Mouse (Mus musculus) spleen, adult 2 months (tissue): ENCODE measurements around the gene Esrra. TPM values are rescaled to one million over a fixed set of nuclear protein-coding genes. Genes with fewer than 3 reads are reported as not detected.

ENCODE experiments used
- DNase-seq, 2 experiments: peaks; one replicate each; pipeline versions ENCODE4 v3.0.0 to v3.0.0-alpha.2; 2012 to 2021; ENCODE audit warnings: low spot score in 2 of 2, low read depth in 1 of 2
- H3K27ac ChIP-seq: fragments of 200-500 bp; 2 replicates; pipeline ENCODE4 v1.5.1; 2012; ENCODE audit warnings: low read length, inconsistent platforms; ENCODE audit not compliant: insufficient read depth
- H3K27me3 ChIP-seq: fragments of 200-500 bp; 2 replicates; pipeline ENCODE4 v1.6.1; 2012; ENCODE audit warnings: mild to moderate bottlenecking, moderate library complexity, low read length, inconsistent platforms; ENCODE audit not compliant: control insufficient read depth, insufficient read depth
- H3K36me3 ChIP-seq: fragments of 200-500 bp; 2 replicates; pipeline ENCODE4 v1.6.1; 2012; ENCODE audit warnings: mild to moderate bottlenecking, low read length, inconsistent platforms; ENCODE audit not compliant: control insufficient read depth, insufficient read depth
- H3K4me1 ChIP-seq: fragments of 200-500 bp; 2 replicates; pipeline ENCODE4 v1.6.1; 2011; ENCODE audit warnings: inconsistent platforms; ENCODE audit not compliant: control insufficient read depth, insufficient read depth, insufficient read length
- H3K4me3 ChIP-seq: fragments of 200-500 bp; 2 replicates; pipeline ENCODE4 v1.5.1; 2011; ENCODE audit warnings: mild to moderate bottlenecking, inconsistent platforms; ENCODE audit not compliant: insufficient read depth, insufficient read length; ENCODE audit errors: extremely low read depth
- CTCF ChIP-seq: fragments of 200-500 bp; IDR thresholded peaks from 2 replicates; pipeline ENCODE4 v1.5.1; 2011; ENCODE audit warnings: mild to moderate bottlenecking, inconsistent platforms; ENCODE audit not compliant: insufficient read depth, insufficient read length, insufficient replicate concordance; ENCODE audit errors: extremely low read depth
- POLR2A ChIP-seq: fragments of 200-500 bp; IDR thresholded peaks from 2 replicates; pipeline ENCODE4 v1.6.1; 2011; ENCODE audit warnings: low read depth, low read length, inconsistent platforms
- WGBS: fragments of 180-500 bp; shearing (Covaris S2); methylation state at CpG from one replicate; pipeline ENCODE4 v1.1.7; 2018; 5-methylcytosine and 5-hydroxymethylcytosine counted together
- polyA plus RNA-seq: library from polyadenylated mRNA; depleted of rRNA; stranded (reverse); fragments of >200 nt; gene quantifications from 2 replicates; pipeline ENCODE4 v1.2.3, GENCODE M21; 2012

The Esrra gene
- polyA plus RNA-seq, 1 experiment, result 48.4 TPM

- TF ChIP-seq CTCF, result no peak
- TF ChIP-seq POLR2A, result no peak
- peaks cover 7% of the 10 kb centered on the region for H3K36me3 ChIP-seq
- no peak overlapping the region for H3K27ac ChIP-seq
- 85% methylated on average over 7 of the region's 7 CpGs for WGBS
- H3K27me3 ChIP-seq, result no peaks in the 10 kb centered on the region
- no peak overlapping the region for H3K4me3 ChIP-seq
- H3K4me1 ChIP-seq, result peaks cover 11% of the 10 kb centered on the region; the same call in 1 of the 2 replicates
- DNase-seq, result no peak
Observed at GRCm38 (mm10) chr19:6955424-6955823, 33.8 kb upstream of the Esrra start.

GRCm38 (mm10) chr19:6954046-6954445, 32.4 kb upstream of the Esrra start:
- Histone ChIP-seq H3K27ac (no peak overlapping the region), H3K27me3 (no peaks in the 10 kb centered on the region), H3K36me3 (peaks cover 5% of the 10 kb centered on the region), H3K4me1 (peaks cover 11% of the 10 kb centered on the region; the same call in 1 of the 2 replicates), H3K4me3 (no peak overlapping the region)
- 69% methylated on average over 9 of the region's 9 CpGs for WGBS
- TF ChIP-seq CTCF (no peak), POLR2A (no peak)
- peak in 1 of 2 experiments; percentile 29 for DNase-seq

GRCm38 (mm10) chr19:6952712-6953037, 31.1 kb upstream of the Esrra start:
- Histone ChIP-seq H3K4me3 (peak overlapping the region; percentile 86; the same call in 1 of the 2 replicates), H3K27ac (peak overlapping the region; percentile 77), H3K27me3 (no peaks in the 10 kb centered on the region), H3K4me1 (peaks cover 11% of the 10 kb centered on the region; the same call in 1 of the 2 replicates), H3K36me3 (peaks cover 3% of the 10 kb centered on the region; the same call in 1 of the 2 replicates)
- no peak for TF ChIP-seq CTCF
- WGBS, result 26% methylated on average over 3 of the region's 3 CpGs
- no peak for DNase-seq

GRCm38 (mm10) chr19:6951994-6952711, 30.5 kb upstream of the Esrra start:
- Histone ChIP-seq H3K36me3 (peaks cover 3% of the 10 kb centered on the region; the same call in 1 of the 2 replicates), H3K4me1 (peaks cover 11% of the 10 kb centered on the region; the same call in 1 of the 2 replicates), H3K27me3 (no peaks in the 10 kb centered on the region), H3K4me3 (peak overlapping the region; percentile 86), H3K27ac (peak overlapping the region; percentile 77)
- WGBS, result 7% methylated on average over 31 of the region's 31 CpGs
- DNase-seq, result peak in 1 of 2 experiments; percentile 46
- TF ChIP-seq POLR2A, result no peak
- no peak for TF ChIP-seq CTCF

- Histone ChIP-seq H3K27me3 (no peaks in the 10 kb centered on the region), H3K36me3 (peaks cover 3% of the 10 kb centered on the region; the same call in 1 of the 2 replicates), H3K27ac (peak overlapping the region; percentile 77), H3K4me3 (peak overlapping the region; percentile 86), H3K4me1 (peaks cover 11% of the 10 kb centered on the region; the same call in 1 of the 2 replicates)
- WGBS, result under 1% methylated on average over 35 of the region's 35 CpGs
- DNase-seq, result peak in 1 of 2 experiments; percentile 77
- TF ChIP-seq POLR2A, result peak; percentile 16; the same call in 1 of the 2 replicates
- no peak for TF ChIP-seq CTCF
Observed at GRCm38 (mm10) chr19:6951381-6951968, 29.9 kb upstream of the Esrra start.

- H3K4me1 ChIP-seq, result peaks cover 11% of the 10 kb centered on the region; the same call in 1 of the 2 replicates
- WGBS, result 1% methylated on average over 28 of the region's 28 CpGs
Observed at GRCm38 (mm10) chr19:6950613-6951153, 29.1 kb upstream of the Esrra start.

More at GRCm38 (mm10) chr19:6950613-6951153, 29.1 kb upstream of the Esrra start:
- H3K27ac ChIP-seq, result peak overlapping the region; percentile 77
- TF ChIP-seq CTCF (no peak), POLR2A (no peak; the same call in 1 of the 2 replicates)
- H3K4me3 ChIP-seq, result peak overlapping the region; percentile 86
- DNase-seq, result no peak
- no peaks in the 10 kb centered on the region for H3K27me3 ChIP-seq
- H3K36me3 ChIP-seq, result peaks cover 1% of the 10 kb centered on the region; the same call in 1 of the 2 replicates
